ENCODE assay signal across 8 mouse cellular contexts in genomic region chr8:94012013-94012951, GRCm38 (mm10). TPM values are rescaled to one million over a fixed set of nuclear protein-coding genes. Genes with fewer than 3 reads are reported as not detected.
DNase-seq lines count a peak whose midpoint lies in the region; ATAC-seq and TF ChIP-seq lines count a peak whose summit lies in the region.

Amfr (minus strand) TSS chr8:94012842.

- DNase-seq in c-Kit-positive CD71-positive TER-119-negative erythroid progenitor cells, embryonic 14.5 days (ENCODE audit: low read depth) = peak; percentile 58
- DNase-seq in forebrain, embryonic 11.5 days (ENCODE audit: low spot score) = peak; percentile 87
- peak; percentile 70 to 84 for DNase-seq in kidney, postnatal 25 days
- peak; percentile 56 to 58 for DNase-seq in lung, adult 18-20 months
- DNase-seq in testis, postnatal 14 days (ENCODE audit: low spot score) = peak; percentile 87

- no peaks in the 10 kb centered on the region for H3K9me3 ChIP-seq in ES-Bruce4 (replicated peaks; ENCODE audit: control insufficient read depth, insufficient read depth, low read length, poor library complexity, severe bottlenecking)
- H3K9me3 ChIP-seq in forebrain, embryonic 11.5 days (ENCODE audit: control insufficient read depth, low read length) = no peaks in the 10 kb centered on the region
- no peaks in the 10 kb centered on the region for H3K9me3 ChIP-seq in heart, embryonic 15.5 days (replicated peaks)
- H3K9me3 ChIP-seq in neural tube, embryonic 14.5 days (ENCODE audit: control insufficient read depth, low read length) = no peaks in the 10 kb centered on the region

- H3K9ac ChIP-seq in ES-Bruce4 (ENCODE audit: low read depth, poor library complexity, severe bottlenecking) = peak within 1 kb of the TSS; percentile 94
- H3K9ac ChIP-seq in forebrain, embryonic 11.5 days (ENCODE audit: low read length) = peak within 1 kb of the TSS; percentile 98
- H3K9ac ChIP-seq in heart, embryonic 15.5 days = peak within 1 kb of the TSS; percentile 97
- H3K9ac ChIP-seq in neural tube, embryonic 14.5 days (replicated peaks; ENCODE audit: low read depth, low read length) = peak within 1 kb of the TSS; percentile 97

- no peak for TF ChIP-seq POLR2A in ES-Bruce4 (IDR thresholded peaks at IDR 0.05; ENCODE audit: insufficient read depth, low read length)

- under 1% methylated on average over 121 of the region's 130 CpGs for WGBS in forebrain, embryonic 11.5 days
- WGBS in heart, embryonic 15.5 days = under 1% methylated on average over 129 of the region's 130 CpGs
- WGBS in neural tube, embryonic 14.5 days = under 1% methylated on average over 80 of the region's 130 CpGs

- H3K4me3 ChIP-seq in ES-Bruce4 (ENCODE audit: low read depth, low read length) = peak within 1 kb of the TSS; percentile 94
- H3K4me3 ChIP-seq in forebrain, embryonic 11.5 days (ENCODE audit: low read depth, low read length) = peak within 1 kb of the TSS; percentile 89
- H3K4me3 ChIP-seq in heart, embryonic 15.5 days = peak within 1 kb of the TSS; percentile 79
- H3K4me3 ChIP-seq in neural tube, embryonic 14.5 days (ENCODE audit: low read depth, low read length) = peak within 1 kb of the TSS; percentile 97

- H3K4me1 ChIP-seq in ES-Bruce4 (ENCODE audit: control insufficient read depth, insufficient read depth, low read length) = peaks cover 2% of the 10 kb centered on the region
- H3K4me1 ChIP-seq in forebrain, embryonic 11.5 days (replicated peaks; ENCODE audit: control insufficient read depth, insufficient read depth, low read length) = peaks cover 13% of the 10 kb centered on the region; the same call in 1 of the 2 replicates
- peaks cover 34% of the 10 kb centered on the region for H3K4me1 ChIP-seq in heart, embryonic 15.5 days (replicated peaks)
- H3K4me1 ChIP-seq in neural tube, embryonic 14.5 days (ENCODE audit: control insufficient read depth, insufficient read depth, low read length) = peaks cover 20% of the 10 kb centered on the region

- ATAC-seq in forebrain, embryonic 11.5 days (replicated peaks; ENCODE audit: low FRiP score) = peak; percentile 94
- ATAC-seq in heart, embryonic 15.5 days (replicated peaks; ENCODE audit: insufficient number of reproducible peaks, insufficient read depth, low FRiP score, low read depth) = peak; percentile 92
- peak; percentile 95 for ATAC-seq in neural tube, embryonic 14.5 days (ENCODE audit: low read depth)

- TF ChIP-seq EP300 in ES-Bruce4 (IDR thresholded peaks at IDR 0.05; ENCODE audit: insufficient read depth, low read depth, low read length) = no peak

- peak within 1 kb of the TSS; percentile 56 for H3K4me2 ChIP-seq in forebrain, embryonic 11.5 days (ENCODE audit: low read depth, low read length, severe bottlenecking)
- H3K4me2 ChIP-seq in heart, embryonic 15.5 days = peak within 1 kb of the TSS; percentile 89
- peak within 1 kb of the TSS; percentile 84 for H3K4me2 ChIP-seq in neural tube, embryonic 14.5 days (ENCODE audit: low read depth, low read length)

- no peak within 1 kb of the TSS for H3K27ac ChIP-seq in ES-Bruce4 (ENCODE audit: insufficient read depth, low read length)
- H3K27ac ChIP-seq in forebrain, embryonic 11.5 days (ENCODE audit: low read depth, low read length) = peak within 1 kb of the TSS; percentile 91
- peak within 1 kb of the TSS; percentile 94 for H3K27ac ChIP-seq in heart, embryonic 15.5 days
- H3K27ac ChIP-seq in neural tube, embryonic 14.5 days (ENCODE audit: low read depth, low read length) = peak within 1 kb of the TSS; percentile 93

- no peaks in the 10 kb centered on the region for H3K36me3 ChIP-seq in ES-Bruce4 (ENCODE audit: control insufficient read depth, insufficient read depth, low read length, poor library complexity, severe bottlenecking)
- no peaks in the 10 kb centered on the region for H3K36me3 ChIP-seq in forebrain, embryonic 11.5 days (ENCODE audit: control insufficient read depth, insufficient read depth, low read length)
- H3K36me3 ChIP-seq in heart, embryonic 15.5 days = no peaks in the 10 kb centered on the region
- H3K36me3 ChIP-seq in neural tube, embryonic 14.5 days (ENCODE audit: control insufficient read depth, insufficient read depth, low read length) = no peaks in the 10 kb centered on the region

- no peak for TF ChIP-seq CTCF in ES-Bruce4 (IDR thresholded peaks at IDR 0.05; ENCODE audit: low read depth, low read length)

- peaks cover 2% of the 10 kb centered on the region for H3K27me3 ChIP-seq in ES-Bruce4 (ENCODE audit: control insufficient read depth, insufficient read depth, low read length, poor library complexity, severe bottlenecking)
- H3K27me3 ChIP-seq in forebrain, embryonic 11.5 days (ENCODE audit: control insufficient read depth, insufficient read depth, low read length) = no peaks in the 10 kb centered on the region
- H3K27me3 ChIP-seq in heart, embryonic 15.5 days = no peaks in the 10 kb centered on the region
- H3K27me3 ChIP-seq in neural tube, embryonic 14.5 days (ENCODE audit: control insufficient read depth, insufficient read depth, low read length) = no peaks in the 10 kb centered on the region

RNA-seq across cellular contexts. Expression of gene Amfr, which starts in this region (rescaled TPM):
- polyA plus RNA-seq in ES-Bruce4 (2011; ENCODE audit: insufficient read depth, insufficient read length, low read depth, missing spikeins) = 28.6 and 33.5 TPM in 2 replicates
- 60.5 and 65.3 TPM in 2 replicates for polyA plus RNA-seq in forebrain, embryonic 11.5 days (2014; fragmentation: Nextera tagmentation; extraction: Ambion mirVana)
- 49.4 and 51.5 TPM in 2 replicates for polyA plus RNA-seq in heart, embryonic 15.5 days (2015; fragmentation: Nextera tagmentation; extraction: Ambion mirVana)
- 76.7 and 86.8 TPM in 2 replicates for polyA plus RNA-seq in neural tube, embryonic 14.5 days (2014; fragmentation: Nextera tagmentation; extraction: Ambion mirVana)
